Mouse (Mus musculus) spleen, embryonic (tissue): ENCODE data around the gene Nenf.

Experiments used
- CTCF ChIA-PET: fragments of 350-600 bp; sonication (Branson Sonifier 250); formaldehyde crosslinking; loops from one replicate; lab custom pipeline; 2022; lab: Charles Lee

The Nenf gene

DNA sequence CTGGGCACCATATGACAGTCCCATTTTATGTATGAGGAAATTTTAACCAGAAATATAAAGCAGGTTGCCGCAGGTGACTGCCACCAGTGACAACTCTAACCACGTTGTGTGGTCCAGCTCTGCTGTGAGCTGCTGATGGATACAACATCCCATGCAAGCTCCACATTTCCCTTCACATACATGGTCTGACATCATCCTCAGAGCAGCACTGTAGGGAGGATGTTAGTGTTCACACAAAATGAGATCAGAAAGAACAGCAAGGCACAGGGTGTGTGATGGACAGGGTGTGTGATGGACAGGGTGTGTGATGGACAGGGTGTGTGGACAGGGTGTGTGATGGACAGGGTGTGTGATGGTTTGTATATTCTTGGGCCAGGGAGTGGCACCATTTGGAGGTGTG lies 24.9 kb downstream of the Nenf start:
- CTCF ChIA-PET: no interaction called here

DNA sequence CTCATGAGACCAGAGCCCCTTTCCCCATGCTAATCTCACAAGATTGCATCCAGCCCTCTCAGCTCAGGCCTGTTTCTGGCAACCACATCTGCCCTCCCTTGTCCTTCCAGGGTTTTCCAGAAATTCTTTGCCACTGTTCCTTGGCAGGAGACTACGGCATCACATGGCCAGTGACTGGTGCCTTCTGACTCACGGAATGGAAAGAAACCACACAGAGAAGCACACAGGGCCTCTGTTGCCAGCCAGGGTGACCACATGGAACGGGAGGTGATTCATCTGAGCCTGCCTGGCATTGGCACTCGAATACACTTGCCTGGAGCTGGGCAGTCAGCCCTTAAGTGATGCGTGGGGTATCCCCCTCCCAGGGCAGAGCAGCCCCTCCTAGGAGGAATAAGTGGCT lies 25.6 kb downstream of the Nenf start:
- CTCF ChIA-PET: no interaction called here

DNA sequence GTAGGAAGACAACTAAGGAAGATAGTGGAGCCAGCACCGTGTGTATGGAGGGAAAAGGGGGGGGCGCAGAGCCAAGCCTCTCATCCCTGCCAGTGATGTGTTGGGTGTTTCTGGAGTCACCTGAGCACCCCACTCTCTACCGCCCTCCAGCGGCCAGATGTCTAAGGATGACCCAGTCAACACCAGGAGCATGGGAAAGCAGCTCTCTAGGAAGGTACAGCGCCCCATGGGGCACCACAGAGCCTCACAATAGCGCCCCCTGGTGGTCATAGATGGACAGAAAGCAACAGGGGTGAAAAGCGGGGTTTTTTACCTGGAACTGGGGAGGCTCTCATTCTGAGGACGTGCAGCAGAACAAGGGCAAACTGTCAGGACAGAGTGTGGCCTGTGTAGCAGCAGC lies 29.2 kb downstream of the Nenf start:
- CTCF ChIA-PET: interaction anchor here (0.9 kb wide), 1 partner anchor 372 kb away, joined by 5 read pairs; no protein-coding TSS in a partner anchor

DNA sequence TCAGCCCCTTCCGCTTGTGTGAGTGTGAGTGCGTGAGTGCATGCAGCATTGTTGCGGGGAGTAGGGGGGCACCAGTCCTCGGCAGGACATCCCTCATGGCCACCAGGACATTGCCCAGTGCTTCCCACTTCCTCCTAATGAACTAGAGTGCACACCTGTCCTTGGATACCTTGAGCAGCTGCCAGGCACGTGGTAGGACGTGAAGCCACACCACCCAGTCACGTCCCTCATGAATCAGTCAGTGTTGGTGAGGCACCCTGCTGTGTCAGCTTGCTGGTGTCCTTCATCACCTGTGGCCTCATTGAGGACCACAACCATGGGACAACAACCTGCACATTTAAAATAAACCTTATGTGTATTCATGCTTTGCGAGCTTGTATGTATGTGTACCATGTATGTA lies 33.5 kb downstream of the Nenf start:
- CTCF ChIA-PET: interaction anchor here (0.7 kb wide), 1 partner anchor 42 kb away, joined by 4 read pairs; no protein-coding TSS in a partner anchor

DNA sequence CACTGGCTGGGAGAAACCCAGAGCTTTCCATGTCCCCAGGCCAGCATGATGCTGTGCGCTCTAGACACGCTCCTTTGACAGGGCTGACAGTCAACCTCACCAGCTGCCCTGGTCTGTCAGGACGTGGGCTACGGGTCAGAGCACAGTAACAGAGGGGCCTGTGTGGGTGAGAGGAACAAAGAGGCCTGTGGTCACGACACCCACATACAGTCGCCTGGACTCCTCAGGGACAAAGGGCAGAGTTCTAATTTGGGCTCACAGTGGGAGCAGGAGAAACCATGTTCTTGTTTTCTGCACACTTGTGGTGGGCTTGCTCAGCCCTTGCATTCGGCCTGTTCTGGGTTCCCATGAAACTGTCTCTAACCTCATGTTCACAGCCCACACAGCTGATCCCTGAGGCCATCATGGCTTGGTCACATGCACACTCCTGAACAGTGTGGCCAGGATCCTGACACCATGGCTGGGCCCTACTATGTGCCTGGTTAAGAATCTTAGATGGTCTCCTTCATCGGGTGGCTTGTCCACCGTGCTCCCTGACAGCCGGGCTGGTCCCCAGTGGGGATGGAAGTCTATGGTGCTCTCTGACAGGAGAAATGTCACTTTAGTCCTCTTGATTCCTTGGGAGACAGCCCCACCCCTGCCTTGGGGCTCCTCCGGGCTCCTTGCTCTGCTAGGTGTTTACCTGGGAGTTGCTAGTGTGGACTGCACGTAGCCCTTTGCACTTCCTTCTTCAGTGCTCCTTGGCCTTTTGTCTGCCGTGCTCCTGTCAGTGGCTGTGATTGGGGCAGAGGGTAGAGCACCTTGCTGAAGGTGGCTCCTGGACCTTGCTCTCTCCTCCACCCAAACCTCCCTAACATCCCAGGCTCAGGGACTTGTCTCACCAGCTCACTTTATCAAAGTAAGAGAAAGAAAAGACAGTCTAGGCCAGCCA lies 34.6 kb downstream of the Nenf start:
- CTCF ChIA-PET: no interaction called here

DNA sequence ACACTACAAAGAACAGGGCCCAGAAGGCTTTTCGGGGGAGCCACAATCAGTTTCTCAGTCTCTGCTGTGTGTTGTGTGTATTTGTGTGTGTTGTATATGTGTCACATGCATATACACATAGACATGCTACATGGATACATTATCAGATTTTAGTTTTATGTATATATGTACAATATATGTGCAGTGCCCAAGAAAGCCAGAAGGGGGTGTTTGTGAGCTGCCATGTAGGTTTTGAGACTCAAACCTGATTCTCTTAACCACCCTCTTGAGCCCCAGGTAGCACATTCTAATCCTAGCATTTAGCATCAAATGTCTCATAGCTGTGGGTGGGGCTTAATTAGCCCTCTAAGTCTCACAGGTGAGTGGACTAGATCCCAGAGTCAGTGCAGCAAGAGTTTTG lies 35.7 kb downstream of the Nenf start:
- CTCF ChIA-PET: no interaction called here

DNA sequence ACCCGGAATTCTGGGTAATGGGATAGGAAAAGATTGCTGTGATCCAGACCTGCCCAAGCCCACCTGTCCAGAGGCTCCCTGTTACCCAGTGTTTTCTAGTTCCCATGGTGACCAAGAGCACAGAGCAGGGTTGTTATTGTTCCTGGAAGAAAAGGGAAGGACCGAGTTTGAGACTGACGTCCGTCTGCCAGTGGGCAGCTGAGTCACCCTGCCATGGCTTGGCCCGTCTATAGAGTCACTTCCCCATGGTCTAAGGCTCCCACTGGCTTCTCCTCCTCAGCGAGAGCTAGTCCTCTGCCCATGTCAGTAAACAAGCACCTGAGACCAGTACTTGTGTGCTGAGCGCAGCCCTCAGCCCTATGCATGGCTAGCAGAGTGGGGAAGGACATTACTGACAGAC lies 36.8 kb downstream of the Nenf start:
- CTCF ChIA-PET: no interaction called here

DNA sequence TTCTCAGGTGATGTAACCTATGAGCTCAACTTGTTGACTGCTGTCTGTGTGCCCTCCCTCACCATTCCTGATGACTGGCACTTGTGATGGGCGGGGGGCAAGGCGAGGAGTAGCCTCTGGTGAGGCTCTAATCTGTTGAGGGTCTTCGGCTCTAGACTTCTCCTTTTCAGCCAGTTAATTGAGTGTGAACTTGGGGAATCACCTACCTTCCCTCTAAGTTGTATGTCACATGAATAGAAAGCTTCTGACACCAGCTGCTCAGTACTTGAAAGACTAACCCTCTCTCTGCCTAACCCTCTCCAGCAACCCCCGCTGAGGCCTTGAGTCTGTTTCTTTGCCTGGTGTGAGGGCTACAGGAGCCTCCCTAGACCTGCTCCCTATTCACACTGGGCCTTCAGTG lies 39.7 kb downstream of the Nenf start:
- CTCF ChIA-PET: interaction anchor here (1.2 kb wide), 1 partner anchor 54 kb away, joined by 4 read pairs; no protein-coding TSS in a partner anchor

DNA sequence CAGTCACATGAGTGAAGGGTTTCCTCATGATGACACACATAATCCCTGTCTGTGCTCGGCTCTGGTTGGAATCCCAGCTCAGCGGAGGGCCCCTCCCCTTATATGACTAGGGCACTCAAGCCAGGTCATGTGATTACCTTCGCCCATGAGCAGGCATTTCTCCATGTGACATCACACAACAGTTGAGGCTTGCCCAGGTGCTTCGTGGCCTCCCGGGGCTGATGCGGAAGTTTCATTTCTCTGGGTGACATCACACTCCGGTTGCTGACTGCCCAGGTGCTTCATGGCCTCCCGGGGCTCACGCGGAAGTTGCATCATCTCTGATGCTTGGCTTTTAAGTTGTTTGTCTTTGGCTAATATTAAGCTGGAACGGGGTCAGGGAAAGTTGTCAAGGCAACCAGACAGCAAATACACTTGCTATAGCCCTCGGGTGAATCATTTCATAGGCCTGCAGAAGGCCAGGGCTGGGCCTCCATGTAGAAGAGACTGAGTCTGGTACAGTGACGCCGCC lies 40.4 kb downstream of the Nenf start:
- CTCF ChIA-PET: interaction anchor here (1.2 kb wide), 1 partner anchor 53 kb away, joined by 4 read pairs; no protein-coding TSS in a partner anchor

DNA sequence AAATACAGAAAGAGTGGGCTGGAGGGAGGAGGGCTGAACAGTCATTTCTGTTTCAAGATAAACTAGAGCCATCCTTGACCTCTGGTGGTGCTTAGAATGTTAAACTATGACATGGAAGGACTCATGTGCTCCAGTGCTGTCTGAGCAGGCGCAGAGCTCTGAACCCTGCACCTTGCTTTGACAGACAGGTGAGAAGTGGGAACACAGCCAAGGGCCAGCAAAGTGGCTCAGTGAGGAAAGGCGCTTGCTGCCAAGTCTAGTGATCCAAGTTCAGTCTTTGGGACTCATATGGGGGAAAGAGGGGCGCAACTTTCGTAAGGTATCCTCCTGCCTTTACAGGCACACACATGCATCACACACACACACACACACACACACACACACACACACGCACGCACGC lies 41.8 kb downstream of the Nenf start:
- CTCF ChIA-PET: interaction anchor here (0.7 kb wide), 1 partner anchor 16 kb away, joined by 7 read pairs; no protein-coding TSS in a partner anchor

DNA sequence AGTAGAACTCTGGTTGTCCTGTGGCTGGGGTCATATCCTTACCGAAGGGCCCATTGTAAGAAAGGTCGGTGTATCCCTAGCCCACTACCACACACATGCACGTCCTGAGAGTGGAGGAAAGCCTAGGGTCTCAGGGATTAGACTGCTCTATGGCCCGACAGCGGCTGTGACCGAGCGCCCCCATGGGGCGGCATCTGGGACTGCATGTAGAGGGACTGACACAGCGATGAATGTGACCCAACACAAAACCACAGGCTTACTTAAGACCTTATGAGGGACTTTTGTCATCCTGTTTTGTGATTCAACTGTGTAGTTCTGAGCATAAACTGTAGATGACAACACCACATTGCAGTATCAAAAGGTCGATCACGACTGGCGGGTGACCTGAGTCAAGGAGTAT lies 42.5 kb downstream of the Nenf start:
- CTCF ChIA-PET: interaction anchor here (0.5 to 1.0 kb wide), 3 partner anchors 15 to 1129 kb away, joined by 4 to 7 read pairs (median 4); no protein-coding TSS in a partner anchor

DNA sequence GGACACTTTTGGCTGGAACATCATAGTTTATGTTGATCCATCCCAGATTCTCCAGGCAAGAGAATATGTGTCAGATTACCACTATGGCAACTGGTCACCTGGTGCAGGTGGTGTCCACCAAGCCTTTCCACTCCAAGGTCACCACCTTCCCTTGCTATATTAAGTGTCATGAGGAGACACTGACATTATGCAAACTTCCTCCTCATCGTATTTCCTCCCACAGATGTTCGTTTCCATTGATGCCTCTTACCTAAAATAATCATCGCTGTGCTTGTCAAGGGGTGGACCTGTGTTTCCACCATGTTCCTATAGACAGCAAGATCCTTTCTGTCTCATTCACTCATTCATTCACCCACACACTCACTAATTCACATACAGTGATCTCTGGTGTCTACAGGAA lies 45.3 kb downstream of the Nenf start:
- CTCF ChIA-PET: no interaction called here

DNA sequence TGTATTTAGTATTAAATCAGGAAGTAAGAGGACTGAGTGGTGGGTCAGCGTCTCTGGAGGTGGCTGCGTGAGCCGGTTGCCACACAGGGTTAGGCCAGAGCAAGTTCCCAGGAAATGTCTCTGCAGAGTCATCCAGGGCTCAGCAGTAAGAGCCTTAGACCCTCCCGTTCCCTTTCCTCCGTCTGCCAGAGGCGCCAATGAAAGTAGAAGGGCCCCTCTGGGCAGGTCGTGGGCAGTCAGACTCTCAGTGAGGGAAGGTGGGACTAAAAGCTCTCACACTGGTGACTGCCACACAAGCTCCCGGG lies 48.4 kb downstream of the Nenf start:
- CTCF ChIA-PET: no interaction called here

DNA sequence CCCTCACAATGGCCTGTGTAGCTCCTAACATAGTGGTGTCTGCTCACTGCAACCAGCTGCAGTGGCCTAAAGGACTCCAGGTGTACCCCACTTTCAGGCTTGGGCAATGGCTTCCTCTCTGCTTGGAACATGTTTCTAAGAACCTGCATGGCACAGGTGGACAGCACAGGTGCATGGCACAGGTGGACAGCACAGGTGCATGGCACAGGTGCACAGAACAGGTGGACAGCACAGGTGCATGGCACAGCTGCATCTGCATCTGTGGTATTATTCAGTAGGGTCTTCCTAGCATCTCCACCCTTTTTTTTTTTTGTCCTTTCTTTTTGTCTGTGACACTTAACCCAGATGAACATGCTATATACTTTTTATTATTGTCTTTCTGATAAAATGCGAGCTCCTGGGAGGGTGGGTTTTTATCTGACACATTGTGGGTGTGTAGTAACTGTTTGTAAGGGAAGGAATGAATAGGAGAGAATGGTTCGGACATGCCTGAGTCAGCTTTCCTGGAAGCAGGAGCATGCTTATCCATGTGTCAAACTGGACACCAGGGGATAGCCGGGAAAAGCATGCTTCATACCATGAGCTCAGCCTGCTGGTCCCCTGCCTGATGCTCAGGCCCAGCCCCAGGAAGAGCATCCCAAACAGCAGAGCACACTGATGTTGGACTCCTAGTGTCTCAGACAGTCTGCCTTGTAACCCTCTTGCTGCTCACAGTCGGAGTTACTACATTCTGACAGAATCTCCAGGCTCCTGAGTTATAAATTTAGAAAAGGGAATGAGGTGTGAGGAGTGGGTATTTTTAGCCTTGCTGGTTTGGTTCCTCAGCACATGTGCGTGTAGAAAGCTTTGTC lies 49.0 kb downstream of the Nenf start:
- CTCF ChIA-PET: interaction anchor here (0.7 kb wide), 1 partner anchor 72 kb away, joined by 5 read pairs; no protein-coding TSS in a partner anchor

DNA sequence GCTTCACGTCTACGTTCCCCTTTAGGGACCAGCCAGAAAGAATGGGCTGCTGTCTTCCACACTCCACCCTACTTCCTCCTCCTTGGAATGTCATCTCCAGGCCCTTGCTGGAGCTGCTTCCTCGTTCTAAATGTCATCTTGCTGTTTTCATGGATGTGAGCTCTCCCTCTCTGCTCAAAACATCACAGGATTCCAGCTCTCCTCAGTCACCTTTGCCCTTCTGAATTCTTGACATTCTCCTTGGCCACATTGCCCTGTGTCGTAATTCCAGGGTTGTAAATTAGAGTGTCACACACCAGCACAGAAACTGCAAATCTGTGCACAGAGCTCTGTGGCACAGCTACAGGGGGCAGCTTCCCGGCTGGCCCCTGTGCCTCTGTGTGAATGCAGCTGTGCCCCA lies 50.1 kb downstream of the Nenf start:
- CTCF ChIA-PET: interaction anchor here (0.7 to 1.3 kb wide), 2 partner anchors 26 to 44 kb away, joined by 3 to 4 read pairs; no protein-coding TSS in a partner anchor

DNA sequence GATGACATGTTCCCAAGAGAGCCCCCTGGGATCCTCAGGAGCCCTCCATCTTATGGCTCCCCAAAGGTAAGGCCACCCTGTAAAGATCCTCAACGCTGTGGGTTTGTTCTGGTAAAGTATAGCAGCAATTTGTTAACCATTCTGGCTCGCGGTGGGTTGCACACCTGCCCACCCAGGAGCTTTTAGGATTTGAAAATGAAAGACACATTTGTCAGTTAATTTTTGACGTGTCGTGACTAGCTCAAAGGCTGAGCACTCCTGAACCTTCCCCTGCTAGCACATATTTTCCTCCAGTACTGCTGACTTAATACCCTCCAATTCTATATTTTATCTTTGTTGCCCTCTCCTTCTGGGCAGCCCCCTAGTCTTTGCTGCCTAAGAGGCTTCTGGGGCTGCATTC lies 50.8 kb downstream of the Nenf start:
- CTCF ChIA-PET: interaction anchor here (0.7 to 1.3 kb wide), 2 partner anchors 27 to 43 kb away, joined by 3 to 4 read pairs; no protein-coding TSS in a partner anchor

DNA sequence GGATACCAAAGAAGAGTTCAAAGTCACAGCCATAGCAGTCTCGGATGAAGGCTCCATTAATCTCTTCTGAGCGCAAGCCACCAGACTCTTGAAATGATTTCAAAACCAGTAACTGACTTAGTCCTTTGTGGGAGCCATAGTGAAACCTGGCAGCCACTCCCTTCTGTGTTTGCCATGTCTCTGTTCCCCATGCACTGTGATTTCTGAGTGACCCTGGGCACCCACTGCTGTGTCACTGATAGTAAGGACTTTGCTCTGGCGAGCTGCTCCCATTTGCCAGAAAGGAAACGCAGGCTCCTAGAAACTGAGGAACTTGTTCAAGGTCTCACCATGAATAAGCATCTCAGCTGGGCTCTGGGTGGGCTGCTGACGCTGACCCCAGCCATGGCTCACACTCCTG lies 54.5 kb downstream of the Nenf start:
- CTCF ChIA-PET: no interaction called here

DNA sequence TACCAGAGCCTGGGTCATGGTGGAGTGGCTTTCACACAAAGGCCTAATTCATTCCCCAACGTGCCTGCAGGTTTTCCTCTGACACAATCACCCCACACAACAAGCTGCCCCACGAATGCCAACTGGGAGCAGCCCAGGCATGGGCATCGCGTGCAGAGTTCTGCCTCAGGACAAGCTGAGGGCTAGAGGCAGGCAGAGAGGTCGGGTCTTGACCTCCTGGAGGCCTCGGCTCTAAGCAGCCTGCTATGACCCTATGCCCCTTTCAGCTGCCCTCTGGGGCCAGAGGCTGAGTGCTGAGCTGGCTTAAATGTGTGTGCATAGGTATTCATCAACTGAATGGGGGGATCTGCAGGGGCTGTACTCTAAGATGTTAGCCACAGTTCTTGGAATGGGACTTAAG lies 56.1 kb downstream of the Nenf start:
- CTCF ChIA-PET: no interaction called here

DNA sequence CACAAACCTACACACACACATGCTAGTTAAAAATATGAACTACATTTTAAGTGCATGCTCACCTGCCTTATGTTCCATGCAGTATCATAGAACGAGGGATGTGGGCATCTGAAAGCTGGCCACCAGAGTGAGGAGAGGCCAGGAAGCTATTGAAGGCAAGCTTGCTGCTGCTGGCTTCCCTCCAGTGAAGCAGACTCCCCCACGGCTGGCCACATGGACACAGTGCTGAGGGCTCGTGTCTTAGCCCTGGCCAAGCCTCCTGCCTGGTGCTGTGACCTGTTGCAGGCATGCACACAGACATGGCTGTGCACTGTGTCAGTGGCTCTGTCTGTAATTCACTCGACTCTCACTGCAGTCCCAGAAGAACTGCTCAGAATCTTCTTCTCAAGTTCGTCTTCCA lies 58.3 kb downstream of the Nenf start:
- CTCF ChIA-PET: no interaction called here

DNA sequence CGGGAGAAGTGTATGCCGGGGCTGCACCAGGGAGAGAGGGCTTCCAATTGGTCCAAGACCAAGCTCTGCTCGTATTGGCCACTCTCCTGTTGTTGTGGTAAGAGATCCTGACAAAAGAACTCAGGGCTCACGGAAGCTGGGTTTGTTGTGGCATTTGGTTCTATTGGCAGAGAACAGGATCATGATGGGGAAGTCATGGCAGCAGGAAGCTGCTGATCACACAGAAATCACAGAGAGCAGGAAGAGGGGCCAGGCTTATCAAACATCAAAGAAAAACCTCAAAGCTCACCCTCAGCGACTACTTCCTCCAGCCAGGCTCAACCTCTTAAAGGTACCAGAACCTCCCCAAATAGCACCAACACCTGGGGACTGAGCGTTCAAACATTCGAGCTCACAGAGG lies 58.9 kb downstream of the Nenf start:
- CTCF ChIA-PET: interaction anchor here (0.5 kb wide), 1 partner anchor 71 kb away, joined by 3 read pairs; no protein-coding TSS in a partner anchor

DNA sequence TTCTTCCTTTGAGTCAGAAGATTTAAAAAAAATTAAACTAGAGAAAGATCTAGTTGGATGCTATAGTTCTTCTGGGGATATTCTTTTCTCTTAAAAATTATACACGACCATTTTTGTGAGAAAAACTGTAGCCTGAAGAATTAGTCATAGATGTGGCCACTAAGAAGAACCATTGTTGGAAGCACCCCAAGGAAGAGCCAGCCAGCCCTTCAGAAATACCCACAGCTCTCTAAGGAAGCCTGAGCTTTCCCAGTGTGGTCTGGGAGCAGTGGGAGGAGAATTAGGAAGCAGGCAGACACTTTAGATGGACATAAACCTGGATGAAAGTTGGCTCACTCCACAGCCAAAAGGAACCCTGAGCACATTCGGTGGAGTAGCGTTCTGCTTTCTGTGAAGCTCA lies 59.5 kb downstream of the Nenf start:
- CTCF ChIA-PET: interaction anchor here (0.5 kb wide), 1 partner anchor 70 kb away, joined by 3 read pairs; no protein-coding TSS in a partner anchor

DNA sequence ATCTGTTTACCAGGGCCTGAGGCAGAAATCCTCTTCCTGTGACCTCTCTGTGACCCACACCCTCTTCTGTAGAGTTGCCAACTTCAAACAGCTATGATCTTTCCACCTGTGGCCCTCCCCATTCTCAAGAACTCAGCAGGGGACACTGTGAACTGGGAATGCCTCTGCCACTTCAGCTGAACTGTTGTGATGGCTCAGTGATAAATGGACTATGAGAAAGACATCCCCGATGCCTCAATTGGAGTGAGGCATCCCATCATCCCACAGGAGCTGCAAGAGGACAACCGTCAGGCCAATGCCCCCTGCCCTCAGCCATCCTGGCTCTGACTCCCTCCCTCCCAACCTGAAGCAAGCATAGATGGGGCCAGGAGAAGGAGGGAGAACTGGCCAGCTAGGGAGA lies 60.0 kb downstream of the Nenf start:
- CTCF ChIA-PET: no interaction called here
